Comparison of ENCODE assay signal across 15 mouse cellular contexts in the genomic region with DNA sequence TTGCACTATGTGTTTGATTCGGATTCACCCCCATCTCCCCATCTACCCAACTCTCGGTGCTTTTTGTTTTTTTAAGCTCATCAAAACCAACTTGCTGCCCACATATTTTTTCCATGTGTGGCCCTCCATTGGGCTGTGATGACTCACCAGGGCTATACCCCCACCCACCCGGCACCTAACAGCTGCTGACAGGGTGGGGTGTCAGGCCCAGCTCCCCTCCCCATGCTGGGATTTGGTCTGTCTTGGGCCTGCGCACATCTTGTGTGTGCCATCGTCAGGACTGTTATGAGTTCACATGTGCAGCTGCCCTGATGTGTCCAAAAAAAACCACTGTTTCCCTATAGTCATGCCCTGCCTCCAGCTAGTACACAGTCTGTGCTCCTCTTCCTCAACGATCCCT. TPM values are rescaled to one million over a fixed set of nuclear protein-coding genes. Genes with fewer than 3 reads are reported as not detected.
DNase-seq lines count a peak whose midpoint lies in the region; ATAC-seq and TF ChIP-seq lines count a peak whose summit lies in the region.
"Had no signal": no experiment of that assay in that cellular context is flagged by ENCODE, and none has a peak within 500 bp of the region (broad histone marks: within the 10 kb centered on the region; RNA-seq: fewer than 3 reads in every experiment).

No protein-coding gene starts in this region.

- no peak for TF ChIP-seq EP300 in heart, adult 2 months (IDR thresholded peaks at IDR 0.05; ENCODE audit: insufficient read depth, low read depth, low read length)
- no peak for TF ChIP-seq EP300 in stomach, postnatal 0 days (optimal IDR thresholded peaks at IDR 0.05)

- H3K9me3 ChIP-seq in heart, embryonic 12.5 days (replicated peaks) = no peaks in the 10 kb centered on the region
- no peaks in the 10 kb centered on the region for H3K9me3 ChIP-seq in stomach, embryonic 14.5 days (ENCODE audit: control insufficient read depth, low read depth, low read length)
- no peaks in the 10 kb centered on the region for H3K9me3 ChIP-seq in stomach, postnatal 0 days (ENCODE audit: control insufficient read depth, low read length)
- H3K9me3 ChIP-seq: forebrain, embryonic 10.5 days; kidney, embryonic 15.5 days; limb, embryonic 13.5 days had no signal

- intact Hi-C loops in heart, adult 2 months (cut with DNase I) = no loop called here
- intact Hi-C loops in gastrocnemius, postnatal 14 days (cut with DNase I; ENCODE audit: low total_unique reads) = no loop called here

- H3K4me3 ChIP-seq in heart, embryonic 12.5 days = no peak overlapping the region
- no peak overlapping the region for H3K4me3 ChIP-seq in heart, adult 2 months
- H3K4me3 ChIP-seq in stomach, embryonic 14.5 days (ENCODE audit: low read depth, low read length) = no peak overlapping the region
- no peak overlapping the region for H3K4me3 ChIP-seq in stomach, postnatal 0 days (ENCODE audit: low read depth, low read length)
- H3K4me3 ChIP-seq: forebrain, embryonic 10.5 days; kidney, embryonic 15.5 days; left cerebral cortex, adult 2 months; limb, embryonic 13.5 days had no signal

- 49% methylated on average over 6 of the region's 6 CpGs for WGBS in heart, embryonic 12.5 days
- 75% methylated on average over 6 of the region's 6 CpGs for WGBS in heart, adult 2 months
- 70% methylated on average over 6 of the region's 6 CpGs for WGBS in stomach, embryonic 14.5 days
- WGBS in stomach, postnatal 0 days = 65% methylated on average over 6 of the region's 6 CpGs

- H3K4me2 ChIP-seq in heart, embryonic 12.5 days = no peak overlapping the region
- no peak overlapping the region for H3K4me2 ChIP-seq in stomach, embryonic 14.5 days (replicated peaks; ENCODE audit: low read depth, low read length)
- no peak overlapping the region for H3K4me2 ChIP-seq in stomach, postnatal 0 days (replicated peaks; ENCODE audit: low read depth)
- H3K4me2 ChIP-seq: kidney, embryonic 15.5 days; limb, embryonic 13.5 days had no signal

- no peak overlapping the region; the same call in 1 of the 2 replicates for H3K27ac ChIP-seq in heart, embryonic 12.5 days (ENCODE audit: poor library complexity, severe bottlenecking)
- no peak overlapping the region for H3K27ac ChIP-seq in heart, adult 2 months
- H3K27ac ChIP-seq in stomach, embryonic 14.5 days (ENCODE audit: low read length) = no peak overlapping the region
- no peak overlapping the region for H3K27ac ChIP-seq in stomach, postnatal 0 days (replicated peaks)
- H3K27ac ChIP-seq: forebrain, embryonic 10.5 days; kidney, embryonic 15.5 days; left cerebral cortex, adult 2 months; limb, embryonic 13.5 days; liver, embryonic 14.5 days had no signal

- no peak for DNase-seq in heart, adult 2 months
- DNase-seq in stomach, postnatal 0 days (ENCODE audit: low spot score) = no peak
- DNase-seq in brain, adult 2 months (ENCODE audit: low read depth, low spot score) = peak; percentile 63
- DNase-seq in lung, postnatal 36 days = no peak
- no peak for DNase-seq in gastrocnemius, postnatal 14 days
- DNase-seq: cerebellum, adult 18-20 months; thymus, adult 18-20 months had no signal

- 0 out of 2 replicates have a peak, but pooled peaks have one; percentile 15 for ATAC-seq in heart, embryonic 12.5 days (ENCODE audit: insufficient number of reproducible peaks, low FRiP score)
- peak; percentile 37; the same call in 1 of the 2 replicates for ATAC-seq in stomach, embryonic 14.5 days (ENCODE audit: insufficient number of reproducible peaks, insufficient read depth, low FRiP score, low read depth)
- ATAC-seq in stomach, postnatal 0 days (ENCODE audit: low FRiP score, low TSS enrichment) = no peak
- ATAC-seq: intestine, embryonic 16.5 days had no signal

- H3K27me3 ChIP-seq in heart, embryonic 12.5 days (replicated peaks) = no peaks in the 10 kb centered on the region
- H3K27me3 ChIP-seq in heart, adult 2 months (ENCODE audit: control insufficient read depth, insufficient read depth, low read length) = no peaks in the 10 kb centered on the region
- H3K27me3 ChIP-seq in stomach, embryonic 14.5 days (ENCODE audit: control insufficient read depth, insufficient read depth, low read length) = no peaks in the 10 kb centered on the region
- no peaks in the 10 kb centered on the region for H3K27me3 ChIP-seq in stomach, postnatal 0 days (ENCODE audit: control insufficient read depth, insufficient read depth, low read length)
- H3K27me3 ChIP-seq: kidney, embryonic 15.5 days; limb, embryonic 13.5 days had no signal

- no peak overlapping the region for H3K9ac ChIP-seq in heart, embryonic 12.5 days
- no peak overlapping the region for H3K9ac ChIP-seq in heart, adult 2 months (ENCODE audit: low read depth, low read length)
- no peak overlapping the region for H3K9ac ChIP-seq in stomach, embryonic 14.5 days (replicated peaks; ENCODE audit: low read depth, low read length)
- no peak overlapping the region for H3K9ac ChIP-seq in stomach, postnatal 0 days (ENCODE audit: low read length)
- H3K9ac ChIP-seq: kidney, embryonic 15.5 days; limb, embryonic 13.5 days; liver, embryonic 14.5 days had no signal

- no peak for TF ChIP-seq CTCF in heart, adult 2 months (IDR thresholded peaks at IDR 0.05)
- no peak for TF ChIP-seq CTCF in stomach, postnatal 0 days (IDR thresholded peaks at IDR 0.05; ENCODE audit: low read depth)

- peaks cover 6% of the 10 kb centered on the region for H3K79me2 ChIP-seq in heart, adult 2 months (replicated peaks; ENCODE audit: control insufficient read depth, insufficient read depth, low read length)

- peaks cover 22% of the 10 kb centered on the region for H3K36me3 ChIP-seq in heart, embryonic 12.5 days
- peaks cover 3% of the 10 kb centered on the region for H3K36me3 ChIP-seq in heart, adult 2 months (ENCODE audit: control insufficient read depth, insufficient read depth, low read length)
- no peaks in the 10 kb centered on the region; the same call in 1 of the 2 replicates for H3K36me3 ChIP-seq in stomach, embryonic 14.5 days (ENCODE audit: control insufficient read depth, insufficient read depth, low read length)
- no peaks in the 10 kb centered on the region for H3K36me3 ChIP-seq in stomach, postnatal 0 days (ENCODE audit: control insufficient read depth, insufficient read depth, low read length)

- TF ChIP-seq POLR2A in heart, adult 2 months (IDR thresholded peaks at IDR 0.05; ENCODE audit: insufficient read depth, low read depth, low read length) = no peak

- peaks cover 27% of the 10 kb centered on the region for H3K4me1 ChIP-seq in heart, embryonic 12.5 days (replicated peaks)
- H3K4me1 ChIP-seq in heart, adult 2 months (ENCODE audit: control insufficient read depth, insufficient read depth, low read length) = peaks cover 3% of the 10 kb centered on the region
- H3K4me1 ChIP-seq in stomach, embryonic 14.5 days (ENCODE audit: control insufficient read depth, insufficient read depth, low read length) = no peaks in the 10 kb centered on the region
- H3K4me1 ChIP-seq in stomach, postnatal 0 days (replicated peaks; ENCODE audit: control insufficient read depth, insufficient read depth) = no peaks in the 10 kb centered on the region

RNA-seq across cellular contexts. Expression of a gene that starts 33.4 kb away (rescaled TPM):
- polyA plus RNA-seq in heart, embryonic 12.5 days (2016; fragmentation: Nextera tagmentation; extraction: Ambion mirVana) = 38.7 and 40.2 TPM in 2 replicates
- 10 to 100 TPM; 32.9 to 40.7 TPM for total RNA-seq in heart, adult 2 months (2021)
- polyA plus RNA-seq in heart, adult 2 months (2012; rRNA removed) = 25.9 and 27.4 TPM in 2 replicates
- 32.0 and 33.4 TPM in 2 replicates for polyA plus RNA-seq in stomach, embryonic 14.5 days (2014; fragmentation: Nextera tagmentation; extraction: Ambion mirVana)
- polyA plus RNA-seq in stomach, postnatal 0 days (2015; fragmentation: Nextera tagmentation; extraction: Ambion mirVana) = 20.8 TPM in 2 replicates
- 10 to 100 TPM; 18.5 to 19.5 TPM for total RNA-seq in gastrocnemius, postnatal 14 days (2021)
